Mouse (Mus musculus) subcutaneous adipose tissue, adult 2 months (tissue): Measurements from ENCODE around the gene Map4k2. TPM values are rescaled to one million over a fixed set of nuclear protein-coding genes. Genes with fewer than 3 reads are reported as not detected.

Experiments used
- polyA plus RNA-seq: library from polyadenylated mRNA; depleted of rRNA; stranded (reverse); fragments of >200 nt; gene quantifications from 2 replicates; pipeline ENCODE4 v1.2.3, GENCODE M21; 2012; ENCODE audit warnings: low replicate concordance; rRNA removed

Map4k2 gene
- polyA plus RNA-seq: 114 and 147 TPM in 2 replicates

DNA sequence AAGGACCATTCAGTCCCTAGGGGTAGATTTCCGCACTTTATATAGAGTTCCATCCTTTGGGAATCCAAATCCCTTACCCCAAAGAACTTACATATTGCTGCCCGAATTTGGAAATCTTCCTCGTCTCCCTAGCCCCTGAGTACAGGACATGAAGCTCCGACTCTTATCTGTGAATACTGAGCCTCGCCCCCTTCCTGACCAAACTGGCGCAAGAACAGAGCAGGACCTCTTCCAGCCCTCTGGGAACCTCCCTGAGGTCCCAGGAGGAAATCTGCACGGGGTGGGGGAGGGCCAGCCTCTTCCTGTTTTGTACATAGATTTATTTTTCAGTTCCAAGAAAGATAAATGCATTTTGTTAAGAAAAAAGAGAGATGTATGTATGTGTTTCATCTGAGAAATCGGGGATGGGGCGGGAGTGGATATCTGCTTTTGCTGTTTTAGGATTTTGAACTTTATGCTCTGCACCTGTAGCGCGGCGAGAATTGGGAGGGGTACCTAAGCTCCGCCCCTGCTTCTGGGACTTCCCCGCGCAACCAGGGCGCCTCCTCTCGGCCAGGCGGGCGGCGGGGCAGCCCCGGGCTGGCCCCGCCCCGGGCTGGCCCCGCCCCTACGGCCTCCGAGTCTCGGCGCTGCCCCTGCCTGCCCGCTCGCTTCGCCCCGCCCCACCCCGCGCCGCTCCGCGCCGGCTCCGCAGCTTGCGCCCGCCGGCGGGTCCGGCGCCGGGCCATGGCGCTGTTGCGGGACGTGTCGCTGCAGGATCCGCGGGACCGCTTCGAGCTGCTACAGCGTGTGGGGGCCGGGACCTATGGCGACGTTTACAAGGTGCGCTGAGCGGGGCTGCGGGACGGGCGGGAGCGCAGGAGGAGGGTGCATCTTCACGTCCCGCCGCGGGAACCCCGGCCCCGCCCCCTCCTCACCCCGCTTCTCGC is at the start of gene Map4k2:
Gene Map4k2 (plus strand): TSS at position 612 of the 929 bp plus-strand sequence.

DNA sequence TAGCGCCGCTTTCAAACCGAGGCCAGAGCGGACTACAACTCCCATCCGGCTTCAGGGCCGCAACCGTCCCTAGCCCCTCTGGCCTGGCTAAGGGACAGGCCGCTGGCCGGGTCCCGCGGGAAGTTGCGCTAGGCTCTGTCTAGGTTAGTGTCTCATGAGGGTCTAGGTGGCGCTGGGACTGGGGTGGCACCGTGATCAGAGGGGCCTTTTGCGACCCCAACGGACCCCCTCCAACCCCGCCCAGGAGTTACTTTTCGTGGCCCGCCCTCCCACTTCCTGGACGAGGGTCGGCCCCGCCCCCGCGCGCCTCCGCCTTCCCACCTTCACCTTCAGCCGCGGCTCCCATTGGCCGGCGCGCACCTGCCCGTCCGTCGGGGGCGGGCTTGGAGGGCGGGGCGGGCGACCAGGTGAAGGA is 34.8 kb upstream of the Map4k2 start, which contains the start of gene Cdc42bpg:
Gene Cdc42bpg (plus strand): TSS at position 320 of the 415 bp plus-strand sequence.

DNA sequence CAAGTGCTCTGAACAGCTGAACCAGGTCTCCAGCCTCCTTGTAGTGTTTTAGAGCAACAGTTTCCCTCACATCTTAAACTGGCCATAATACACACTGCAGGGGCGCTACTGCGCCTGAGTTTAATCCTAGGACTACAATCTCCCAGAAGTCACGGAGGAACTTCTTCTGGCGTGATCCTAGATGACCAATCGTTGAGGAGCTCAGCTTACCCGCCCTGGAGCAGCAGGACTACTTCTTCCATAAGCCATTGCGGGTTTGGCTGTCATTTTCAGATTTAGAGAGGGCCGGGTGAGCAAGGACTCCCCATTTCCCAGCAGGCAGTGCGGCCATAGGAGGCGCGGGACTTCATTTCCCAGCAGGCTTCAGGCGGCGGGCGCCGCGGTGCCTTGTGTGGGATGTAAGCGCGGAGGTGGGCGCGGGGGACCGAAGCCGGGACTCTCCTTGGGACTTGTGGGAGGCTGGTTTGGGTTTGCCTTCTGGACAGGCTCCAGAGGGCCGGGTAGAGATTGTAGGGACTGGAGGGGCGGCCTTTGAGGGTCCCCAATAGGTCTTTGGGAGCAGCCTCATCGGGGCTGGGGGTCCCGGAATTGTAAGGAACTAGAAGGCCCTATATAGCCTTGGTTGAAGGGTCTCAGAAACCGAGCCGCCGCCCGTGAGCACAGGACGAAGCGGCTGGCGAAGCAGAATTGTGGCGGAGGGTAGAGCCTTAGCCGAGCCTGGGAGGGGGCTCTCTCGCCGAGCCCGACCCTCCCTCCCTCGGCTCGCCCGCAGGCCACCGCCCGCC is 6.1 kb upstream of the Map4k2 start, which contains the start of gene Men1:
Gene Men1 (plus strand): TSS at position 307 of the 785 bp plus-strand sequence.

GRCm38 (mm10) chr19:6363411-6364240 is 22.7 kb downstream of the Map4k2 start, which contains the start of gene Sf1:
Sf1 (plus strand) TSS chr19:6363690.

GRCm38 (mm10) chr19:6384128-6384527 is 43.2 kb downstream of the Map4k2 start, which contains the start of gene Pygm:
Pygm (plus strand) TSS chr19:6384399.

DNA sequence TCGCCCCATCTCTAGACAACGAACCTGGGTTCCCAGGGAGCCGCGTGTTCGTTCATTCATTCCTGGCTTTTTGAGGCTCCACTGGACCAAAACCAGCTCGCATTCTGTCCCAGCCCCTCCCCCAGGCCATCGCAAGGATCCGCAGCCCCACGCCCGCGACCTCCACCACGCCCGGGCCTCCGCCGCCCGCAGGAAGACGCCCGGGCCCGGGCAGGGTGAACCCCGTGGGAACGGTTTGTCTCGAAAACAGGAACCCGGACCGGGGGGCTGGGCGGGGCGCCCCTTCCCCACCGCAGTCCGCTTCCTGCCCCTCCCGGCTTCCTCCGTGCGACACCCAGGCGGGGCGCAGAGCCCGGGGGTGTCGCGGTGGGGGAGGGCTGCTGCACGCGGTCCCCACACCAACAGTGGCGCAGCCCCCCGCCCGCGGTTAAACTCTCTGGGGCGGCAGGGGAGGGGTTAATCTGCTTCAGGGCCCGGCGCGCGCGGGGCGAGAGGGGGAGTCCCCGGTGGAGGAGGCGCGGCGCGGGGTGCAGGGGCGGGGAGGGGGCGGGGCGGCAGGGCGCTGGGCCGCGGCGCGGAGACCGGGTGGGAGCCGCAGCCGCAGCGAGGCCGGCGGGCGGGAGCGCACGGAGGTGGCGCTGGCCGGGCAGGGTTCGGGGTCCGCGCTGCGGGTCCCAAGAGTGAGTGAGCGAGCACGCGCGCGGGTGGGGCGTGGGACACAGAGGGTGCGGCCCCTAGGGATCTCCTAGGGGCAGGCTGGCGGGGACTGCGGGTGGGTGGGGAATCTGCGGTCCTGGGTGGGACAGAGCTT is 58.6 kb downstream of the Map4k2 start, which contains the start of gene Rasgrp2:
Gene Rasgrp2 (plus strand): TSS at position 56 of the 811 bp plus-strand sequence.

Other genes starting within 250 kb of the Map4k2 start
- not detected in 2 replicates for gene AC131692.1, start 246.7 kb upstream of the Map4k2 start, polyA plus RNA-seq
- 0.09 and 0.22 TPM in 2 replicates for gene Naaladl1, start 235.4 kb upstream of the Map4k2 start, polyA plus RNA-seq
- gene Sac3d1, start 222.5 kb upstream of the Map4k2 start, polyA plus RNA-seq: 19.6 and 37.2 TPM in 2 replicates
- 31.6 and 42.5 TPM in 2 replicates for gene Snx15, start 212.8 kb upstream of the Map4k2 start, polyA plus RNA-seq
- gene Batf2, start 200.2 kb upstream of the Map4k2 start, polyA plus RNA-seq: 8.7 and 11.0 TPM in 2 replicates
- 139 and 178 TPM in 2 replicates for gene Arl2, start 199.6 kb upstream of the Map4k2 start, polyA plus RNA-seq
- 0.26 and 0.46 TPM in 2 replicates for gene Majin, start 156.7 kb upstream of the Map4k2 start, polyA plus RNA-seq
- gene Gpha2, start 114.8 kb upstream of the Map4k2 start, polyA plus RNA-seq: 0.63 and 0.66 TPM in 2 replicates
- 90.3 and 103 TPM in 2 replicates for gene Ppp2r5b, start 105.3 kb upstream of the Map4k2 start, polyA plus RNA-seq
- 38.8 and 43.8 TPM in 2 replicates for gene Atg2a, start 99.5 kb upstream of the Map4k2 start, polyA plus RNA-seq
- 270 and 315 TPM in 2 replicates for gene Ehd1, start 64.4 kb upstream of the Map4k2 start, polyA plus RNA-seq
- gene Cdc42bpg, start 34.7 kb upstream of the Map4k2 start, polyA plus RNA-seq: 10.9 and 14.7 TPM in 2 replicates
- 41.0 and 72.1 TPM in 2 replicates for gene Men1, start 6.2 kb upstream of the Map4k2 start, polyA plus RNA-seq
- gene Sf1, start 22.6 kb downstream of the Map4k2 start, polyA plus RNA-seq: 88.7 and 113 TPM in 2 replicates
- gene Pygm, start 43.3 kb downstream of the Map4k2 start, polyA plus RNA-seq: 10.8 and 37.9 TPM in 2 replicates
- gene Rasgrp2, start 58.2 kb downstream of the Map4k2 start, polyA plus RNA-seq: 130 and 352 TPM in 2 replicates
- gene Nrxn2, start 77.6 kb downstream of the Map4k2 start, polyA plus RNA-seq: 1.3 and 8.7 TPM in 2 replicates
- not detected in 2 replicates for gene Slc22a12, start 201.9 kb downstream of the Map4k2 start, polyA plus RNA-seq